Mouse (Mus musculus): Measurements from ENCODE around the gene Dusp13. TPM values are rescaled to one million over a fixed set of nuclear protein-coding genes. Genes with fewer than 3 reads are reported as not detected.

Dusp13 gene
- polyA plus RNA-seq, 1 experiment = 0.75 TPM

DNA sequence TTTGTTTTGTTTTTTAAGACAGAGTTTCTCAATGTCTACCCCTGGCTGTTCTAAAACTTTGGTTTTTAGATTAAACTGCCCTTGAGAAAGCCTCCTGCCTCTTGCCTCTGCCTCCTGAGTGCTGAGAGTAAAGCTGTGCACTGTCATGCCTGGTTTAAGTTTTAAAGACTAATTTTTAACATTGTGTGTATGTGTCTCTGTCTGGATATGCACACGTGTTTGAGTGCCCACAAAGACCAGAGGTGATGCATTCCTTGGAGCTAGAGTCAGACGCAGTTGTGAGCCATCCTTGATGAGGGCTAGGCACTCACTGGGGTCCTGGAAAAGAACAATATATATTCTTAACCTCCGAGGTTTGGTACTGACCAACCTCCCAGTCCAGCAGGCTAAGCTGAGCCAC lies 36.4 kb upstream of the Dusp13 start:
- Histone ChIP-seq H3K4me3 (ENCODE audit: control insufficient read depth, insufficient read depth, low read length) (no peak overlapping the region), H3K4me1 (replicated peaks; ENCODE audit: control insufficient read depth, insufficient read depth, low read length) (no peaks in the 10 kb centered on the region), H3K36me3 (ENCODE audit: control insufficient read depth, insufficient read depth, low read length) (peaks cover 11% of the 10 kb centered on the region; the same call in 1 of the 2 replicates), H3K27ac (ENCODE audit: control insufficient read depth, insufficient read depth, low read length) (no peak overlapping the region), H3K27me3 (ENCODE audit: control insufficient read depth, insufficient read depth, low read length) (no peaks in the 10 kb centered on the region)
- 97% methylated on average over 3 of the region's 3 CpGs for WGBS
- no peak for DNase-seq
- TF ChIP-seq CTCF (IDR thresholded peaks at IDR 0.05; ENCODE audit: borderline replicate concordance, control insufficient read depth, extremely low read depth, insufficient read depth, low read length, poor library complexity) (no peak), POLR2A (IDR thresholded peaks at IDR 0.05; ENCODE audit: control insufficient read depth, extremely low read depth, insufficient read depth, low read length, poor library complexity) (no peak)

GRCm38 (mm10) chr14:21786500-21786899 lies 35.5 kb upstream of the Dusp13 start:
- H3K4me1 ChIP-seq (replicated peaks; ENCODE audit: control insufficient read depth, insufficient read depth, low read length) = no peaks in the 10 kb centered on the region
- no peaks in the 10 kb centered on the region for H3K27me3 ChIP-seq (ENCODE audit: control insufficient read depth, insufficient read depth, low read length)
- H3K36me3 ChIP-seq (ENCODE audit: control insufficient read depth, insufficient read depth, low read length) = peaks cover 11% of the 10 kb centered on the region; the same call in 1 of the 2 replicates
- DNase-seq = no peak
- no peak overlapping the region for H3K4me3 ChIP-seq (ENCODE audit: control insufficient read depth, insufficient read depth, low read length)
- TF ChIP-seq POLR2A (IDR thresholded peaks at IDR 0.05; ENCODE audit: control insufficient read depth, extremely low read depth, insufficient read depth, low read length, poor library complexity) (no peak), CTCF (IDR thresholded peaks at IDR 0.05; ENCODE audit: borderline replicate concordance, control insufficient read depth, extremely low read depth, insufficient read depth, low read length, poor library complexity) (no peak)
- 95% methylated on average over 4 of the region's 4 CpGs for WGBS
- H3K27ac ChIP-seq (ENCODE audit: control insufficient read depth, insufficient read depth, low read length) = no peak overlapping the region

DNA sequence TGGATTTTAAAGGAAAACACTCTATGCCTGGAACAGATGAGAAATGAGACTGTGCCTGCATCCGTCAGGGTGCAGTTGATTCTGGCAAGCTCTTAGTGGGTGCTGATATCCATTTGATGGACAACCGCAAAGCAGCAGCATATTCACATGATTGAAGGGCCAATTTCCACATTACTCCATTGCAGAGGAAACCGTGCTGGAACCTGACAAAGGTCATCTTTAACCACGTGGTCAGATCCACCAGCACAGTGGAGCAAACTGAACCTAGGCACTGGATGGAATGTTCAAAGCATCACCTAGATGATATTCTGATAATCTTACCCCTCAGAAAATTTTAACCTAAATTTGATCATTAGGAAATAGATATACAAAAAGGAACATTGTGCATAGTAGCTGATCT lies 25.2 kb upstream of the Dusp13 start:
- 95% methylated on average over 4 of the region's 4 CpGs for WGBS
- no peak for DNase-seq
- no peak for TF ChIP-seq CTCF (IDR thresholded peaks at IDR 0.05; ENCODE audit: borderline replicate concordance, control insufficient read depth, extremely low read depth, insufficient read depth, low read length, poor library complexity)
- no peak for TF ChIP-seq POLR2A (IDR thresholded peaks at IDR 0.05; ENCODE audit: control insufficient read depth, extremely low read depth, insufficient read depth, low read length, poor library complexity)

DNA sequence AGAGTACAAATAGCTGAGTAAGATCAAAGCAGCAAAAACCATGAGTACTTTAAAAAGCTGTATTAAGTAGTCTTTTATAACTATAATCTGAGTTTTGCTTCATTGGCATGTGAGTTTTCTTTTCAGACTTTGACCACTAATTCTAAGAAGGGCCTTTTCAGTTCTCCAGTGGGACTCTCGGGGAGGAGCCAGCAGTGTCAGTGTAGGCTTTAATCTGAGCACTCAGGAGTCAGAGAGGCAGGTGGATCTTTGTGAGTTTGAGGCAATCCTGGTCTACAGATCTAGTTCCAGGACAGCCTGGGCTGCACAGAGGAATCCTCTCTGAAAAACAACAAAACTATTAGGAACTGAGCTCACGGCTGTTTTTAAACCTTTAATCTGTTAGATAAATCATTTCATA lies 23.0 kb upstream of the Dusp13 start:
- no peaks in the 10 kb centered on the region for H3K27me3 ChIP-seq (ENCODE audit: control insufficient read depth, insufficient read depth, low read length)
- 96% methylated on average over 2 of the region's 2 CpGs for WGBS
- peaks cover 6% of the 10 kb centered on the region for H3K36me3 ChIP-seq (ENCODE audit: control insufficient read depth, insufficient read depth, low read length)
- TF ChIP-seq CTCF (IDR thresholded peaks at IDR 0.05; ENCODE audit: borderline replicate concordance, control insufficient read depth, extremely low read depth, insufficient read depth, low read length, poor library complexity) (no peak), POLR2A (IDR thresholded peaks at IDR 0.05; ENCODE audit: control insufficient read depth, extremely low read depth, insufficient read depth, low read length, poor library complexity) (no peak)
- H3K4me1 ChIP-seq (replicated peaks; ENCODE audit: control insufficient read depth, insufficient read depth, low read length) = no peaks in the 10 kb centered on the region
- no peak overlapping the region for H3K4me3 ChIP-seq (ENCODE audit: control insufficient read depth, insufficient read depth, low read length)
- H3K27ac ChIP-seq (ENCODE audit: control insufficient read depth, insufficient read depth, low read length) = no peak overlapping the region
- no peak for DNase-seq

More for the DNA sequence above, 25.2 kb upstream of the Dusp13 start:
- Histone ChIP-seq H3K27ac (ENCODE audit: control insufficient read depth, insufficient read depth, low read length) (no peak overlapping the region), H3K4me1 (replicated peaks; ENCODE audit: control insufficient read depth, insufficient read depth, low read length) (no peaks in the 10 kb centered on the region), H3K4me3 (ENCODE audit: control insufficient read depth, insufficient read depth, low read length) (no peak overlapping the region), H3K27me3 (ENCODE audit: control insufficient read depth, insufficient read depth, low read length) (no peaks in the 10 kb centered on the region), H3K36me3 (ENCODE audit: control insufficient read depth, insufficient read depth, low read length) (peaks cover 11% of the 10 kb centered on the region)

DNA sequence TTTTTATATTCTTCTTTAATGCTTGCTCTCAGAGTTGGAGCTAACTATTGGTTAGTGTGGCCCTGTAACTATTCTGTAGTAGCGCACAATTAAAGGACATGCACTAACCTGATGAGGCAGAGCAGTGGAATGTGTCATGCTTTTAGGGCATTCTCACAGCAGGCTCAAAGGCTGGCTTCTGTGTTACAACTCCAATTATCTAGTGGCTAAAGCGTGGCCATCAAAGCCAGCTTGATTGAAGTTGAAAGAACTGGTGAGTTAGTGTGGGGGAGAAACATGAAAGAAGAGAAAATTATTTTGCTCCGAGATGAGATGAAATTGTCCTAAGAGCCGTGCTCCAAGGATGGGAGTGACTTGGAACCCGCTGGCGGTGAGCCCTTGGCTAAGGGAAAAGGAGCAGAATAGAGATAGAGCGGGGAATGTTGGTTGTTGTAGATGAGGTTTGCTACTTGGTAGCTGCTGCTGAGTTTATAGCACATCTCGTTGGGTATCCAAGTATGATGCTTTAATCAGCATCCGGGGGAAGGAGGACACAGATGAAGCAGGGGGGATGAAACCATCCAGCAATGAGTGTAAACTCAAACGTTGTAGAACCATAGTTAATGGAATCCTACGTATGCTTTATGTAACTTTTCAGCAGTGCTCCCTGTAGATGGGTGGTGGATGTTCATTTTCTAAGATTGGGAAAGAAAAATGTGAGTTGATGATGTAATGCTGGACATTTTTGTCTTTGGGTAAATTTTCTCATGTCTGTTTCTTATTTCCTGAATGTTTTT lies 21.7 kb upstream of the Dusp13 start:
- TF ChIP-seq POLR2A (IDR thresholded peaks at IDR 0.05; ENCODE audit: control insufficient read depth, extremely low read depth, insufficient read depth, low read length, poor library complexity) (no peak), CTCF (IDR thresholded peaks at IDR 0.05; ENCODE audit: borderline replicate concordance, control insufficient read depth, extremely low read depth, insufficient read depth, low read length, poor library complexity) (no peak)
- H3K27me3 ChIP-seq (ENCODE audit: control insufficient read depth, insufficient read depth, low read length) = no peaks in the 10 kb centered on the region
- DNase-seq = no peak
- no peaks in the 10 kb centered on the region for H3K4me1 ChIP-seq (replicated peaks; ENCODE audit: control insufficient read depth, insufficient read depth, low read length)
- H3K27ac ChIP-seq (ENCODE audit: control insufficient read depth, insufficient read depth, low read length) = no peak overlapping the region
- WGBS = 94% methylated on average over 11 of the region's 11 CpGs
- no peak overlapping the region for H3K4me3 ChIP-seq (ENCODE audit: control insufficient read depth, insufficient read depth, low read length)
- H3K36me3 ChIP-seq (ENCODE audit: control insufficient read depth, insufficient read depth, low read length) = peaks cover 6% of the 10 kb centered on the region

DNA sequence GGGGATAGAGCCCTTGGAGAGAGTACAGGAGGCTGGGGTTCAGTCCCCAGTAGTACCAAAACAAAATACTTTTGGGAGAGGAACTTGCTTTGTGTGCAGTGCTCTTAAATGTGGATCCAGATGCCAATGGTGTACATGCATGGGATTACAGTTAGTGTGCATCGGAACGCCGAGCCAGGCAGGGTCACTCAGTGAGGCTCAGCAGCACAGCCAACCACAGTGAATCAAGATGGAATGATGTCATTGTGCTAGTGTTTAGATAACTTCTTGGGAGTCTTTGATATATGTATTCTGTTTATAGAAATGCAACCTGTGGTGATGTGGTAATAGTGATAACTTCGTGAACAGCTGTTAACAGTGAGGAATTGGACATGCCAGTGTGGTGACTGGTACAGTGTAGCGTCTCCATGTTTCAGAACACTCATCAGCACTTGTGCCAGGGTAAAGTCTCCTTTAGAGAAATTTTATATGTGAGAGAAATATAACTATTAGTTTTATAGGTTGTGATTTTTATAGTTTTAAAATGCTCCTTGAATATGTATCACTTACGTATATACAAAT lies 15.5 kb upstream of the Dusp13 start:
- H3K36me3 ChIP-seq (ENCODE audit: control insufficient read depth, insufficient read depth, low read length) = no peaks in the 10 kb centered on the region
- no peak overlapping the region for H3K27ac ChIP-seq (ENCODE audit: control insufficient read depth, insufficient read depth, low read length)
- WGBS = 96% methylated on average over 6 of the region's 6 CpGs
- no peaks in the 10 kb centered on the region; the same call in 1 of the 2 replicates for H3K4me1 ChIP-seq (replicated peaks; ENCODE audit: control insufficient read depth, insufficient read depth, low read length)
- DNase-seq = no peak
- H3K27me3 ChIP-seq (ENCODE audit: control insufficient read depth, insufficient read depth, low read length) = no peaks in the 10 kb centered on the region
- no peak for TF ChIP-seq CTCF (IDR thresholded peaks at IDR 0.05; ENCODE audit: borderline replicate concordance, control insufficient read depth, extremely low read depth, insufficient read depth, low read length, poor library complexity)
- no peak overlapping the region for H3K4me3 ChIP-seq (ENCODE audit: control insufficient read depth, insufficient read depth, low read length)
